Mouse (Mus musculus) megakaryocyte-erythroid progenitor cell, adult 5 weeks (primary cell): ENCODE data around the gene Tchp. TPM values are rescaled to one million over a fixed set of nuclear protein-coding genes. Genes with fewer than 3 reads are reported as not detected.

Experiments used
- polyA plus RNA-seq: library from polyadenylated mRNA; stranded (reverse); fragments of >175 nt; gene quantifications from 2 replicates; pipeline ENCODE4 v1.2.3, GENCODE M21; 2012

Gene Tchp
- 21.8 and 46.2 TPM in 2 replicates for polyA plus RNA-seq

DNA sequence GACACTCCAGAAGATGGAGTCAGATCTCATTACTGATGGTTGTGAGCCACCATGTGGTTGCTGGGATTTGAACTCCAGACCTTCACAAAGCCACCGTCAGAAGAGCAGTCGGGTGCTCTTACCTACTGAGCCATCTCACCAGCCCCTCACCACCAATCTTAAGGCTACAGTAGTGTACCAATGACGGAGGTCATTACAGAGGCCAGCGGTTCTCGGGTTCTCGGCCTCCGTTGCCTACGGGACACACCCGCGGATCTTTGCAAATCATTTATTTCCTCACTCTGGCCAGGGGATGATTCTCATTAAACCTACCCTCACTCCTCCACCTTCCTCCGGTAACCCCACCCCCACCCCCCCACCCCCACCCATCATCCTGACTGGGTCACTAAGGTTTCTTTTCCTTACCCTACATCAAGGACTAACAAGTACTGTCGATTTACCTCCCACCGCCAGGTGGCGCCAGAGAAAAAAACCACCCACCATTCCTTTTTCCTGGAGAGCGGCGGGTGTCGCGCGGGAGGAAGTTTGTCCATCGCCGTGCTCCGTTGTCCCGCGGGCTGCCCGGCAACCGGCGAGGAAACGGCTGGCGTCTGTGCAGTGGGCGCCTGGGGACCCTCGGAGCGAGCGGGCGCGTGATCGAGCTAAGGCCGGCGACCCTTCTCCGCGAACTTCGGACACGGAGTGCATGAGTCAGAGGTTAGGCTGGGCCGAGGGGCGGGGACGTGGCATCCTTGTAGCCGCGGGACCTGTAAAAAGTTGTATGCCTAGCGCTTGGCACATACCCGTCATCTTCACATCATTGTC is at the start of gene Tchp:
TSS of gene Tchp (plus strand) at position 496 of the 804 bp plus-strand sequence.

DNA sequence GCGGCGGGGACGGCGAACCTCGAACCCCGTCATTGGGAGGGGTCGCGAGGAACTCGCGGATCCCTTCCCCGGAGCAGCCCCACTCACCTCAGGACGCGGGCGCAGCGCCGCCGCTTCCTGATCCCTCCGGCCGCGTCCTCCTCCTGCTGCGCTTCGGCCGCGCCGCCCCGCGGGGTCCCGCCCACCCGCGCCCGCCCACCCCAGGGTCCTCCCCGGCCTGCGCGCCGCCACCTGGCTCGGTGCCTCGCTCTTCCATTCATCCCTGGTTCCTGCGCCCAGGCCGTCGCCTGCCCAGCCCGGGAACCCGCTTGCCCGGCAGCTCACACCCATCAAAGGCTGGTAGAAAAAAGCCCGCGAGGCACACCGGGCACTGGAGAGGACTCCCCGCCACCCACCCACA is 49.3 kb upstream of the Tchp start, which contains the start of gene Trpv4:
TSS of gene Trpv4 (minus strand) at position 167 of the 400 bp plus-strand sequence.

DNA sequence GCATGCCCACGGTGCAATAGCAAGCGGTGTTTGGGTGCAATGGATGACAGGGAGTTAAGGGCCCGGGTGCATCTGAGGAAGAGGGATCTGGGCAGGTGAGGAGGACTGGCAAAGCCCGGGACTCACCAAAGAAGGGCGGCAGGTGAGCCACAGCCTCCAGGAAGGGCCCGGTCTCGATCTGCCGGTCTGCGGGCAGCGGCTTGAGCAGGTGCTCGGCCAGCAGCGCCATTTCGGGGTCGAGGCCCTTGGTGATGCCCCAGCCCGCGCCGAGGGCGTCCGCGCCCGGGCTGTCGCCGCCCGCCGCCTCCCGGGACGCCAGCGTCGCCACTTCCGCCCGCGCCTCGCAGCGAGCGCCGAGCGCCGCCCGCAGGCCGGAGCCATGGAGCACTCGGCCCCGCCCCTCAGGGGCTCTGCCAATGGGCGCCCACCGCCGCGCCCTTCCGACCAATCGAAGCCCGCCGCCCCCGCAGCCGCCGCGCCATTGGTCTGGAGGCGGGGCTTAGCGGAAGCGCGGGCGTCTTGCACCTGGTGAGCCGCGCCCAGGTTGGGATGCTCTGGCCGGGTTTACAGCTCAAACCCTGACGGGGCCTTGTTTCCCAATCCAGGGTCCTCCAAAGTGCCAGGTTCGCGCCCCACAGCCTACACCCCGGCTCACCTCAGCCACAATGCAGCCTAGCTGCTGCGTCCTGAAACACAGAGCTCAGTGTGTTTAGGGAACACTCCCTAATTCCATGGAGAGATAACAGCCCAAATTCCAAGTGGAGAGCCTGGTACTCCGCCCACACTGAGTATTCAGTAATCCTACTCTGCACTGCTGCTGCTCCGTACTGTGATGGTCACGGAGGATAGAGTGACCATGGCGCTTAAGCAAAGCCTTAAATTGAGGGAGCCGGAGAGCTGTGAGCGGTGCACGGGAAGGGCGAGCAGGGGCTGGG is 16.7 kb upstream of the Tchp start, which contains the start of gene Gltp:
TSS of gene Gltp (minus strand) at position 352 of the 935 bp plus-strand sequence.

Other genes starting within 250 kb of the Tchp start
- gene Fam222a, start 139.7 kb upstream of the Tchp start, polyA plus RNA-seq = 4.5 and 5.9 TPM in 2 replicates
- gene Trpv4, start 49.3 kb upstream of the Tchp start, polyA plus RNA-seq = 1.7 and 2.2 TPM in 2 replicates
- 98.9 and 101 TPM in 2 replicates for gene Gltp, start 16.8 kb upstream of the Tchp start, polyA plus RNA-seq
- gene Ankrd13a, start 66.9 kb downstream of the Tchp start, polyA plus RNA-seq = 507 and 570 TPM in 2 replicates
- gene Git2, start 67.8 kb downstream of the Tchp start, polyA plus RNA-seq = 231 and 237 TPM in 2 replicates
- 69.0 and 76.2 TPM in 2 replicates for gene 1500011B03Rik, start 115.7 kb downstream of the Tchp start, polyA plus RNA-seq
- not detected in 2 replicates for gene 4930519G04Rik, start 145.9 kb downstream of the Tchp start, polyA plus RNA-seq
- not detected in 2 replicates for gene Gm9936, start 150.9 kb downstream of the Tchp start, polyA plus RNA-seq
- 6.6 and 8.3 TPM in 2 replicates for gene Oasl2, start 189.2 kb downstream of the Tchp start, polyA plus RNA-seq
- gene Oasl1, start 215.5 kb downstream of the Tchp start, polyA plus RNA-seq = 18.2 and 23.9 TPM in 2 replicates
- 35.8 and 45.5 TPM in 2 replicates for gene 2210016L21Rik, start 234.4 kb downstream of the Tchp start, polyA plus RNA-seq